Mouse (Mus musculus) ES-Bruce4 (cell line): ENCODE measurements around the gene Cdh15. TPM values are rescaled to one million over a fixed set of nuclear protein-coding genes. Genes with fewer than 3 reads are reported as not detected.

Experiments used
- H3K27ac ChIP-seq: 2 replicates; pipeline ENCODE4 v1.5.1; 2012; ENCODE audit warnings: low read length, inconsistent platforms; ENCODE audit not compliant: insufficient read depth
- H3K27me3 ChIP-seq: 2 replicates; pipeline ENCODE4 v1.6.1; 2012; ENCODE audit warnings: mild to moderate bottlenecking, low read length, inconsistent platforms; ENCODE audit not compliant: control insufficient read depth, poor library complexity, insufficient read depth, severe bottlenecking
- H3K36me3 ChIP-seq: 2 replicates; pipeline ENCODE4 v1.6.1; 2012; ENCODE audit warnings: inconsistent platforms, mild to moderate bottlenecking, low read length, moderate library complexity; ENCODE audit not compliant: control insufficient read depth, poor library complexity, insufficient read depth, severe bottlenecking
- H3K4me1 ChIP-seq: one replicate; pipeline ENCODE4 v1.8.1; 2011; ENCODE audit warnings: low read length; ENCODE audit not compliant: control insufficient read depth, insufficient read depth
- H3K4me3 ChIP-seq: 2 replicates; pipeline ENCODE4 v1.5.1; 2011; ENCODE audit warnings: low read depth, mild to moderate bottlenecking, low read length
- H3K9ac ChIP-seq: 2 replicates; pipeline ENCODE4 v1.6.1; 2012; ENCODE audit warnings: low read depth, mild to moderate bottlenecking, inconsistent platforms; ENCODE audit not compliant: poor library complexity, severe bottlenecking
- H3K9me3 ChIP-seq: replicated peaks from 2 replicates; pipeline ENCODE4 v1.6.1; 2012; ENCODE audit warnings: mild to moderate bottlenecking, low read length, inconsistent platforms; ENCODE audit not compliant: control insufficient read depth, poor library complexity, insufficient read depth, severe bottlenecking
- CTCF ChIP-seq: IDR thresholded peaks from one replicate; pipeline ENCODE4 v1.8.1; 2011; ENCODE audit warnings: low read depth, low read length
- EP300 ChIP-seq: IDR thresholded peaks from 2 replicates; pipeline ENCODE4 v1.6.1; 2011; ENCODE audit warnings: low read depth, low read length; ENCODE audit not compliant: insufficient read depth
- POLR2A ChIP-seq: IDR thresholded peaks from one replicate; pipeline ENCODE4 v1.8.1; 2011; ENCODE audit warnings: low read length; ENCODE audit not compliant: insufficient read depth
- polyA plus RNA-seq: library from polyadenylated mRNA; stranded (reverse); fragments of >200 nt; gene quantifications from 2 replicates; pipeline ENCODE4 v1.2.4, GENCODE M21; 2011; ENCODE audit warnings: low read depth; ENCODE audit not compliant: missing spikeins, insufficient read depth, insufficient read length

Gene Cdh15
- polyA plus RNA-seq, 1 experiment: 0.36 TPM

DNA sequence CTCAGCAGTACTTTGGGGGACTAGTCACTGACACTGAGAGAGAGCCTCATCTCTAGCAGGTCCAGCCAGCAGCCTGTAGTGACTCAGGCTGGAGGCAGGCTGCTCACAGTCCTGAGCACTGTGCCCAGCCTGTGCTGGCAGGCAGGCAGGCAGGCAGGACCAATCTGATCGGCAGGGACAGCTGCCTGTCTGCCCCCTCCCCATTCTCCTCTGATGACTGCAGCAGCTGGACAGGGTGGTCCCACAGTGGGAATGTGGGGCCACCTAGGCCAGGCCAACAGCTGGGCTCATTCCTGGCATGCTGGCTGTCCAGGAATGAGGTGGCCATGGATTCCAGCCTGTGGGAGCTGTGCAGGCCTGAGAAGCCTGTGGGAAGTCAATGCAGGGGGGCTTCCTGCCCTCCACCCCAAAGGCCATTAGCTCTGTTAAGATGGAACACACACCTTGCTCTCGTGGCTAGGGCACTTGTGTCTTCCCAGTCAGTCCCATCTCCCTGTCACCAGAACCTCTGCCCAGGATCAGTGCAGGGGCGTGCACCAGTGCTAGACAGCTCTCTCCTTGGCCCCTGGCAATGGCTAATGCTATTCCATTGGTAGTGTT, 3.0 kb downstream of the Cdh15 start:
- TF ChIP-seq POLR2A (no peak), EP300 (no peak), CTCF (no peak)
- H3K36me3 ChIP-seq: no peaks in the 10 kb centered on the region
- no peak overlapping the region for H3K9ac ChIP-seq
- H3K9me3 ChIP-seq: no peaks in the 10 kb centered on the region
- H3K4me1 ChIP-seq: no peaks in the 10 kb centered on the region
- no peak overlapping the region for H3K27ac ChIP-seq
- H3K4me3 ChIP-seq: no peak overlapping the region
- no peaks in the 10 kb centered on the region for H3K27me3 ChIP-seq

DNA sequence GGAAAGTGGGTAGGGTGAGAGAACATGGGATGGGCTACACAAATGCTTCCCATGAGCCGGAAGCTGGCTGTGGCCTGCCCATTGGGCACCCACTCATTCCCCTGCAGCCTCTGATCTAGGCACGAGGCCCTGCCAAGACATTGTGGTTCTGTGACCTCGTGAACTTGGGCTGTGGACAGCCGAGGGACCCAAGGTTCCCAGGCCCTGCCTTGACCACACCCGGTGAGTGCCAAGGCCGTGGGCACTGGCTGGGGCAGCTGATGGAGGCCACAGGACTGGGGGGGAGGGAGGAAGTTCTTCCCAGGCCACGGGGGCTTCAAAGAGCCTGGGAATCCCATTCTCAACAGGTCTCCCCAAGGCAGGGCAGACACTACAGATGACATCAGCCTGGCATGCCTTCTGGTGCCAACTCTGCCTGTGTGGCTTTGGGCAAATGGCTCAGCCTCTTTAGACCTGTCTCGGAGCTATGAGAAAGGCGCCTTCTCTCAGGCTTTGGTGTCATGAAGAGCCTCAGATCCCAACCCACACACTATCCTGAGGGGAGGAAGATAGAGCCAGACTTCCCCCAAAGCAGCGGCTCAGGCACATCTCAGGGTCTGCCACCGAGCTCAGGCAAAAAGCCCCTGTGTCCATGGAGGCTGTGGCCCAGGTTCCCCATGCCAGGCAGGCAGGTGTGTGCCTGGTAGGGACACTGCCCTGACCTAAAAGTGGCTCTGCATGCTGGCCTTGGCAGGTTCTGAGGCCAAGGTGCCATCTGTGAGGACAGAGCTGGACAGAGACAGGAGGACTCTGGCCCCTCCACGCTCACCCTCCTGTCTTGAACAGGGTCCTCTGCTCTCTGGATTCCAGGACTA, 4.2 kb downstream of the Cdh15 start:
- no peaks in the 10 kb centered on the region for H3K36me3 ChIP-seq
- no peaks in the 10 kb centered on the region for H3K4me1 ChIP-seq
- H3K9me3 ChIP-seq: no peaks in the 10 kb centered on the region
- no peak overlapping the region for H3K4me3 ChIP-seq
- H3K27me3 ChIP-seq: no peaks in the 10 kb centered on the region
- H3K27ac ChIP-seq: no peak overlapping the region
- TF ChIP-seq POLR2A (no peak), EP300 (no peak), CTCF (no peak)
- H3K9ac ChIP-seq: no peak overlapping the region

DNA sequence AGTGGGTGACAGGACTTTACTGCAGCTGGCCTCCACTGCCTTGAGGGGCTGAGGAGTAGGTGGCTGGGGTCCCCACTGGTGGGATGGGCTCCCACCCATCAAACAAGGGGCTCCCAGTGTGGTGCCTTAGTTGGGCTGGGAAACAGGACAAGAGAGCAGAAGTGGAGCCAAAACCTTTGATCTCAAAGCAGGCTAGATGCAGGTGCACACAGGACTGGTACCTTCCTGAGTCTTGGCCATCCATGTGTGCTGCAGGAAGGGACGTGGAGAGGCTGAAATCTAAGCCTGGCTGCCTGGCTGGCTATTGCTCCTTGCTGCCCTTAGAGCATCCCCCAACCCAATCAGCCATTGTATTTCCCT, 4.8 kb downstream of the Cdh15 start:
- no peak overlapping the region for H3K27ac ChIP-seq
- H3K9me3 ChIP-seq: no peaks in the 10 kb centered on the region
- no peaks in the 10 kb centered on the region for H3K4me1 ChIP-seq
- H3K27me3 ChIP-seq: no peaks in the 10 kb centered on the region
- H3K4me3 ChIP-seq: no peak overlapping the region
- TF ChIP-seq POLR2A (no peak), CTCF (no peak), EP300 (no peak)
- H3K9ac ChIP-seq: no peak overlapping the region
- no peaks in the 10 kb centered on the region for H3K36me3 ChIP-seq

DNA sequence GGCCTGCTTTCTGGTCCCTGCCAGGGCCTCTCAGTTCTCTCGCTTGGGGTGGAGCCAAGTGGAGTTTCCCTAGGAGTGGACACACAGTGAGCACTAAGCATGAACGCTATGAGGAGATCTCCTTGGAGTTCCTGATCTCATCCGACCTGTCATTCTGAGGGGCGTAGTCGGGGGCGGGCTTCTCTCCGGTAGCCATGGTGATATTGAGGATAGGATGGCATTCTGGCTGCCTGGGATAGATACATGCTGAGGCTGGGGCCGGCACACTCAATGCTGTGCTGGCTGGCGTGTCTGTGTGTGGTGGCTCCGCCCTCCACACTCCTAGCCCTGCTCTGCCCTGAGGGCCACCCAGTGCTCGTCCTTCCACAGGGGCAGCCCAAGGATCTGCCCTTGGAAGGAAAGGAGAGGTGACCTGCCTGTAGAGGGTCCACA, 5.6 kb downstream of the Cdh15 start:
- no peaks in the 10 kb centered on the region for H3K4me1 ChIP-seq
- no peaks in the 10 kb centered on the region for H3K9me3 ChIP-seq
- H3K27me3 ChIP-seq: no peaks in the 10 kb centered on the region
- no peak overlapping the region for H3K4me3 ChIP-seq
- no peak overlapping the region for H3K27ac ChIP-seq
- no peak overlapping the region for H3K9ac ChIP-seq
- no peak for TF ChIP-seq POLR2A
- no peak for TF ChIP-seq EP300
- TF ChIP-seq CTCF: no peak
- H3K36me3 ChIP-seq: no peaks in the 10 kb centered on the region

DNA sequence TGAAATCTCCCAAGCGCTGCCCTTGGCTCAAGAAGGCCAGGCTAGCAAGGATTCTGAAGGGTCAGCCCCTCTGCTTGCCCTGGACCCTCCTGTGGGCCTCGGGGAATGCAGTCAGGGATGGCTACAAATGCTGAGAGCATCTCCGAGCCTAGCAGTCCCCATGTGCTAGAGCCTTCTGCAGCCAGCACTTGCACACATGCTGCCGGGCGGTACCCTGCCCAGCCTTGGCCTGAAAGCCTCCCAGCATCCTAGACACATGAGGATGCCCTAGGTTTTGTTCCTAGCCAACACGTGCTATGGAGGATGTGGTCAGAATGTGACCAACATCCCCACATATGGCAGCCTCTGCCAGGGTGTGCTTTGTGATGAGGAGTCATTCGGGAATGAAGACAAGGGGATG, 6.6 kb downstream of the Cdh15 start:
- H3K9ac ChIP-seq: no peak overlapping the region
- TF ChIP-seq CTCF (no peak), POLR2A (no peak)
- H3K27me3 ChIP-seq: no peaks in the 10 kb centered on the region
- H3K36me3 ChIP-seq: no peaks in the 10 kb centered on the region
- no peak overlapping the region for H3K4me3 ChIP-seq
- no peaks in the 10 kb centered on the region for H3K4me1 ChIP-seq
- no peaks in the 10 kb centered on the region for H3K9me3 ChIP-seq
- no peak overlapping the region for H3K27ac ChIP-seq

DNA sequence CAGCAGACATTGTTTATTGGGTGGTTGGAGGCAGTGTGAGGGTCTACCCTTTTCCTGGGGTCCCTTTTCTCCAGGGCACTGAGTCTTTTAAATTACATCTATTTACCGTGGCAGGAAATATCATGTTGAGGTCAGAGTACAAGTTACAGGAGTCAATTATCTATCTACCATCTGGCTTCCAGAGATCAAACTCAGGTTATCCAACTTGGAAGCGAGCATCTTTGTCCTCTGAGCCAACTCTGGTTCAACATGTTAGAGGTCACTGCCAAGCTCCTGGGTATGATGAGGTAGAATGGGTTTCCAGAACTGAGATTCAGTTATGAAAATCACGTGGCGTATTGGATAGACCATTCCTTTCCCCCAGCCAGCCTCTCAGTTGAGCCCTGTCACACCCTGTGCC, 7.4 kb downstream of the Cdh15 start:
- TF ChIP-seq CTCF (no peak), POLR2A (no peak), EP300 (no peak)
- no peak overlapping the region for H3K9ac ChIP-seq
- H3K27ac ChIP-seq: no peak overlapping the region
- no peaks in the 10 kb centered on the region for H3K36me3 ChIP-seq
- no peaks in the 10 kb centered on the region for H3K27me3 ChIP-seq
- no peak overlapping the region for H3K4me3 ChIP-seq
- H3K9me3 ChIP-seq: no peaks in the 10 kb centered on the region
- H3K4me1 ChIP-seq: no peaks in the 10 kb centered on the region
